Mouse (Mus musculus) neural tube, embryonic 12.5 days (tissue): Measurements from ENCODE around the gene Dclre1b. TPM values are rescaled to one million over a fixed set of nuclear protein-coding genes. Genes with fewer than 3 reads are reported as not detected.
"Not testable (repeated sequence)": the region's sequence is repeated elsewhere in the genome, so short reads cannot be mapped to it uniquely, and the experiment has no call there.

ENCODE experiments used
- ATAC-seq: fragments of 200-750 bp; cut with Nextera tagmentation; 2 replicates; pipeline ENCODE4 v1.8.0; 2017; ENCODE audit warnings: low read depth, mild to moderate bottlenecking, moderate TSS enrichment, moderate library complexity; ENCODE audit not compliant: low FRiP score
- H3K27ac ChIP-seq: fragments of 300-500 bp; sonication (generic); 2 replicates; pipeline ENCODE4 v1.5.1; 2016
- H3K27me3 ChIP-seq: fragments of 300-500 bp; sonication (generic); replicated peaks from 2 replicates; pipeline ENCODE4 v1.6.1; 2016; ENCODE audit warnings: mild to moderate bottlenecking
- H3K36me3 ChIP-seq: fragments of 300-500 bp; sonication (generic); 2 replicates; pipeline ENCODE4 v1.6.1; 2016; ENCODE audit warnings: mild to moderate bottlenecking
- H3K4me1 ChIP-seq: fragments of 300-500 bp; sonication (generic); 2 replicates; pipeline ENCODE4 v1.6.1; 2016
- H3K4me2 ChIP-seq: fragments of 300-500 bp; sonication (generic); replicated peaks from 2 replicates; pipeline ENCODE4 v1.6.1; 2016; ENCODE audit warnings: mild to moderate bottlenecking
- H3K4me3 ChIP-seq: fragments of 300-500 bp; sonication (generic); 2 replicates; pipeline ENCODE4 v1.5.1; 2016
- H3K9ac ChIP-seq: fragments of 300-500 bp; sonication (generic); 2 replicates; pipeline ENCODE4 v1.6.1; 2016; ENCODE audit warnings: mild to moderate bottlenecking
- H3K9me3 ChIP-seq: fragments of 300-500 bp; sonication (generic); 2 replicates; pipeline ENCODE4 v1.6.1; 2016; ENCODE audit warnings: mild to moderate bottlenecking
- WGBS: fragments of 180-500 bp; shearing (Covaris S2); methylation state at CpG from one replicate; pipeline ENCODE4 v1.1.7; 2016; 5-methylcytosine and 5-hydroxymethylcytosine counted together
- polyA plus RNA-seq: library from polyadenylated mRNA; unstranded; fragments of >200 nt; fragmentation: Nextera tagmentation; extraction: Ambion mirVana; gene quantifications from 2 replicates; pipeline ENCODE4 v1.2.1, GENCODE M21; 2016

The Dclre1b gene
- polyA plus RNA-seq, 1 experiment from 2014 or later, result 26.7 TPM

DNA sequence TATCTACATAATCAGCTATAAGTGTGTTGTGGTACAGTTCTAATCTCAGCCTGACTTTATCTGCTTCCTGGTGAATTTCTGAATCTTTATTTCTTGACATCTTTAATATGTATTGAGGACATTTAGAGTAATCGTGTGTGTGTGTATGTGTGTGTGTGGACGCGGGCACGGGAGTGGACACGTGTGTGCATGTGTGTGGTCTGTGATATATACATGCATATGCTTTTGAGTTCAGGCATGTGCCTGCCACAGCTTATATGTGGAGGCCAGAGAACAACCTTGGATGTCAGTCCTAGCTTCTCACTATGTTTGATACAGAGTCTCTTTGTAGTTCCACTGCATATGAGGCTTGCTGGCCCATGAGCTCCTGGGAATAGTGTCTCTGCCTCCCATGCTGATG lies 27.2 kb upstream of the Dclre1b start:
- no peak overlapping the region for H3K9ac ChIP-seq
- H3K9me3 ChIP-seq, result no peaks in the 10 kb centered on the region
- 99% methylated on average over 5 of the region's 5 CpGs for WGBS
- no peaks in the 10 kb centered on the region for H3K4me1 ChIP-seq
- no peaks in the 10 kb centered on the region for H3K36me3 ChIP-seq
- no peak overlapping the region for H3K4me2 ChIP-seq
- no peak overlapping the region for H3K4me3 ChIP-seq
- no peak overlapping the region for H3K27ac ChIP-seq
- no peak for ATAC-seq
- H3K27me3 ChIP-seq, result no peaks in the 10 kb centered on the region

DNA sequence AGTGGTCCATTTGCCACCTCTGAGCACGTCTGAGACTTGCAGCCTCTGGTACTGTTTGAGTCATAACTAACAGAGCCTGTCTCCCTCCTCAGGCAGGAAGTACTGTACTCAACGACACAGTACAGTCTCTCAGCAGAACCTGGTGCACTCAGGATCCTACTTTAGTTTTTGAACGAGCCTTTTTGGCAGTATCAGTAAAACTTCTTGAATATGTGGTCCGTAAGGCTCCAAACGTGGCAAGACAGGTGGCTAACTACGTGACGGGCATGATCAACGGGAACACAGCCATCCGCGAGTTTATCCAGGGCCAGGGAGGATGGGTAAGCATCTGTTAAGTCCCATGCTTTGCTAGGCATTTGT lies 26.7 kb upstream of the Dclre1b start:
- Histone ChIP-seq H3K36me3 (no peaks in the 10 kb centered on the region), H3K9ac (no peak overlapping the region), H3K9me3 (no peaks in the 10 kb centered on the region), H3K27ac (no peak overlapping the region), H3K4me3 (no peak overlapping the region), H3K4me1 (no peaks in the 10 kb centered on the region), H3K4me2 (no peak overlapping the region), H3K27me3 (no peaks in the 10 kb centered on the region)
- no peak for ATAC-seq
- WGBS, result 85% methylated on average over 10 of the region's 10 CpGs

DNA sequence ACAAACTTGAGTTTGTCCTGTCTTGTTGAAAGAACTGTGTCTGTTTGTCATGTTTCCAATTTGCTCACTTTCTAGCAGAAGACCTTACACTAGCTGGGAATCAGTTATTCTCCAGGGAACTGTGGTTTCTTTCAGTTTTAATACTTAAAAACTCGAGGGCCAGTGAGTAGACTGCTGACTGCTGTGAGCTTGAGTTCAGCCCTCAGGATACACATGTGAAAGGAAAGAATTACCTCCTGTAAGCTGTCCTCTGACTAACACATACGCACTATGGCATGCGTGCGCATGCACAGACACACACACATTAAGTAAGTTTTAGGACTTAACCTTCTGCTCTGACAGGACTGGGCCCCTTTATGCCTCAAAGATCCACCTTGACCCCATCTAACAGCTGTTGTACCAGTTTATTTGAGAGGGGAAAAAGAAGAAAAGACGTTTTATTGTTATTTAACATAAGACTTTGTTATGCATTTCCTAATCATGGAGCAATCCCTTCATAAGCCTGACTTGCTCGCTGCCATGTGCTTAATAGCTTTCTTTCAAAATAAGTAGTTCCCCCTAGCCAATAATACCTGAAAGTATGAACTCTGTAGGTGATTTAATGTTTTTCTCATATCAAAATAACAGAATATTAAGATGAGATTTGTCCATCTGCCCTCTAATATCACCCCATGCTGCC lies 26.2 kb upstream of the Dclre1b start:
- H3K4me3 ChIP-seq, result no peak overlapping the region
- ATAC-seq, result no peak
- no peaks in the 10 kb centered on the region for H3K4me1 ChIP-seq
- no peak overlapping the region for H3K4me2 ChIP-seq
- H3K27me3 ChIP-seq, result no peaks in the 10 kb centered on the region
- H3K9ac ChIP-seq, result no peak overlapping the region
- H3K9me3 ChIP-seq, result no peaks in the 10 kb centered on the region
- no peaks in the 10 kb centered on the region for H3K36me3 ChIP-seq
- no peak overlapping the region for H3K27ac ChIP-seq
- WGBS, result 80% methylated on average over 6 of the region's 6 CpGs

DNA sequence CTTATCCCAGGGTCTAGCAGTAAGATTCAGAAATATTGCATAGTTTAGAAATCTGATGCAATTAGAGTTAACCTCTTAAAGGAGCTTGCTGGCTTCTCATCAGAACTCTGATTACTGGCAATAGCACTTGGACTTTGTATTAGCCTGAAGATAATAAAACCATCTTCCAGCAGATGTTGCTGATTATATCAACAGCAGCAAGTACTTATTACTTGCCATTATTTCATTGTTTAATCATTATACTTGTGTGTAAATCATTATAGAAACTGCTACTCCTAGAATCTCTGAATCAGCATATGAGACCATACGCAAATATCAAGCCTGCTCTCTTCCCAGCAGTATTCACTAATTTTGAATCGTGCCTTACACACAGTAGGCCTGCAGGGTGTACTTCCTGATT lies 24.8 kb upstream of the Dclre1b start:
- no peak overlapping the region for H3K4me3 ChIP-seq
- H3K4me2 ChIP-seq, result no peak overlapping the region
- no peak for ATAC-seq
- no peaks in the 10 kb centered on the region for H3K4me1 ChIP-seq
- H3K27me3 ChIP-seq, result no peaks in the 10 kb centered on the region
- H3K36me3 ChIP-seq, result no peaks in the 10 kb centered on the region
- WGBS, result 91% methylated on average over 2 of the region's 2 CpGs
- no peaks in the 10 kb centered on the region for H3K9me3 ChIP-seq
- no peak overlapping the region for H3K9ac ChIP-seq
- no peak overlapping the region for H3K27ac ChIP-seq

DNA sequence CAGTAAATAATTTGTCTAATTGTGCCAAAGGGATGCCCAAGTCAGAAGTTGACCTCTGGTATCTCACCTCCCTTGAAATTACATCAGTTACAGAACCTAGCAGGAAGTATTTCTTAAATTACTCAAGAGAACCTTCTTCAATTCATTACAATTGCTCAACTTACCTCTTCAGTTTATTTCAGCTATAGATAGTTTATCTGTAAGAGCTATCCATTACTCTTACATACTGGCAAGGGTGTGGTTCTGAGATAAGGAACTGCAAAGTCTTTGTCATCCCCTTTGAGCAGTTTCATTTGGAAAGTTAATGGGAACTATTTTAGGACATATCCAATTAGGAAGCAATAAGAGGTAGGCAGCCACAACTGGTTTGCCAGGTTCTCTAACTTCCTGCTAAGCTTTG lies 23.2 kb upstream of the Dclre1b start, which contains the start of gene Bcl2l15:
Gene Bcl2l15 (plus strand): TSS at position 176 of the 400 bp plus-strand sequence.
- Histone ChIP-seq H3K9me3 (no peaks in the 10 kb centered on the region), H3K36me3 (no peaks in the 10 kb centered on the region), H3K27ac (no peak within 1 kb of the TSS), H3K27me3 (no peaks in the 10 kb centered on the region), H3K4me1 (no peaks in the 10 kb centered on the region), H3K4me2 (no peak within 1 kb of the TSS), H3K9ac (no peak within 1 kb of the TSS), H3K4me3 (no peak within 1 kb of the TSS)
- no peak for ATAC-seq

DNA sequence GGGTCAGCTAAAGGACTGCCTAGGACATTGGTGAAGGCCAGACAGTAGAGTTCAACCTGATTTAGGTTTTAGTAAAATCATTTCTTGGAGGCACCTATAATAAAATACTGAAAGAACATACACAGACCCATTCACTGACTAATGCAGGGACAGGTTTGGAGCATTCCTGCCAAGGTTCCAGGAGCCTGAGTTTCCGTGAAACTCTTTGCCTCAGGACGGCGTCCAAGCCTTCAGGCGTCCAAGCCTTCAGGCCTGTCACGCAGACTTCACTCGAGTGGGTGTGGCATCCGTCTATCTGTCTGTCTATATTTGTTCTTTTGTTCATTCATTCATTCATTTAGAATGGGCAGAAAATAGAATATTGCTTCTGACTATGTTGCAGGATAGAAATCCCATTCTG lies 21.9 kb upstream of the Dclre1b start:
- Histone ChIP-seq H3K9ac (no peak overlapping the region), H3K4me2 (no peak overlapping the region), H3K4me1 (no peaks in the 10 kb centered on the region), H3K36me3 (no peaks in the 10 kb centered on the region), H3K27ac (no peak overlapping the region), H3K4me3 (no peak overlapping the region), H3K9me3 (no peaks in the 10 kb centered on the region), H3K27me3 (no peaks in the 10 kb centered on the region)
- no peak for ATAC-seq
- WGBS, result 88% methylated on average over 7 of the region's 7 CpGs

DNA sequence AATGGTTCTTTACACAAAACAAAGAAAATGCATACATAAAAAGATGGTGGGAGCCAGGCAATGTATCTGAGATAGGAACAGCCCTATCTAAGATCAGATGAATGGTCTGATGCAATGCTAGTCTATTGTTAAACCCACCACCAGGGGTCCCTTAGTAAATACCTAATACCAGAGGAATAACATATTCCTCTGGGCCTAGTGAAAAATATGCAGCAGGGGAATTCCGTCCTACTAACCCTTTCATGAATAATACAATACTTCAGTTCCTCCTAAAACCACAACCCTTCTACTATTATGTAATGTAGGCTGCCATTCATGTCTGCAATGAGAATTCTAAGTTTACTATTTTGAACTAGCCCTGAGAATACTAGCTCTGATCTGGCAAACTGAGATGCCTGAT lies 21.4 kb upstream of the Dclre1b start:
- not testable (repeated sequence) for H3K4me1 ChIP-seq, H3K27me3 ChIP-seq, H3K27ac ChIP-seq, H3K9me3 ChIP-seq, ATAC-seq, H3K9ac ChIP-seq, H3K4me3 ChIP-seq, H3K36me3 ChIP-seq, H3K4me2 ChIP-seq
- 68% methylated on average over 1 of the region's 1 CpGs for WGBS

DNA sequence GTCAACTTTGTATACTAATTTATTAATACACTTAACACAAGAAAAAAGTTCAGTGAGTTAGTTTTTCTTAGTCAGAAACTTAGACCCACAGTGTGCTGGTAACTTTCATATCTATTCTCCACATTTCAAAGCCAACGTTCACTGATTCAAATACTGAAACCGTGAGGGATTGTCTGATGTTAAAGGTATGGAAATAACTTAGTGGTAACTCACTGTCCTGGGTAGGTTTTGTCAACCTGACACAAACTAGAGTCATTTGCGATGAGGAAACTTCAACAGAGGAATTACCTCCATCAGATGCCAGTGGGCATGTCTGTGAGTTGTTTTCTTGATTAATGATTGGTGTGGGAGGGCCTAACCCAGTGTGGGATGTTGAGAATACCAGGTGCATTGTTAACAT lies 19.8 kb upstream of the Dclre1b start:
- no peak overlapping the region for H3K9ac ChIP-seq
- no peak overlapping the region for H3K4me3 ChIP-seq
- no peaks in the 10 kb centered on the region for H3K27me3 ChIP-seq
- H3K27ac ChIP-seq, result no peak overlapping the region
- H3K9me3 ChIP-seq, result no peaks in the 10 kb centered on the region
- 87% methylated on average over 3 of the region's 3 CpGs for WGBS
- no peaks in the 10 kb centered on the region for H3K4me1 ChIP-seq
- H3K36me3 ChIP-seq, result no peaks in the 10 kb centered on the region
- no peak overlapping the region for H3K4me2 ChIP-seq
- ATAC-seq, result no peak

DNA sequence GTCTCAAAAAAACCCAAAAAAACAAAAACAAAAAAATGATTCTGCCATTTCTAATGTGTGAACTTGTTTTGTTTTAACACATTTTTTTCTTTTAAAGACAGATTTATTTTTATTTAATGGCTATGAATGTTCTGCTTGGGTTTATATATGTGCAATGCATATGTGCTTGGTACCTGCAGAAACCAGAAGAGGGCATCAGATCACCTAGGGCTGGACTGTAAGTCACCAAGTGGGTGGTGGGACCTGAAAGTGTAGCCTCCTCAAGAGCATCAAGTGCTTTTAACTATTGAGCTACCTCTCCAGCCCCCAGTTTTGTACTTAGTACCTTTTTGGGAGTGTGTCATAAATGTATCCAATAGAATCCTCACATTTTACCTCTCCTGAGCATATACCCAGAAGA lies 18.3 kb upstream of the Dclre1b start:
- no peak for ATAC-seq
- Histone ChIP-seq H3K9me3 (no peaks in the 10 kb centered on the region), H3K9ac (no peak overlapping the region), H3K4me2 (no peak overlapping the region), H3K36me3 (no peaks in the 10 kb centered on the region; the same call in 1 of the 2 replicates), H3K4me1 (no peaks in the 10 kb centered on the region), H3K27me3 (no peaks in the 10 kb centered on the region), H3K27ac (no peak overlapping the region), H3K4me3 (no peak overlapping the region)

DNA sequence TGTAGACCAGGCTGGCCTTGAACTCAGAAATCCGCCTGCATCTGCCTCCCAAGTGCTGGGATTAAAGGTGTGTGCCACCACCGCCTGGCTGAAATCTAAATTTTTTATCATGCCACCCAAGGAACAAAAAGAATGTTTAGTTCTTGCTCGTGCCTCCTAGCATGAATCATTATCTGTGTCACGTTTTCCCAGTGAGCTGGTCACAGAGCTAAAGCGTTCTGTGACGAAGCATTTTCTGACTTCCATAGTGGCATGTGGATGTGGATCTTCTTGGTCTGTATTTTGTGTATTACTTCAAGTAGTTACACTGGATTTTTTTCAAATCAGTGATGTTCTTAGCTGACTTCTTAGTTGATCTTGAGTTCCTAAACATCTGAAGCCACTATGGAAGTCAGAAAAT lies 1.7 kb upstream of the Dclre1b start:
- no peak for ATAC-seq
- WGBS, result 87% methylated on average over 6 of the region's 6 CpGs
- no peaks in the 10 kb centered on the region for H3K27me3 ChIP-seq
- no peak overlapping the region for H3K9ac ChIP-seq
- H3K36me3 ChIP-seq, result peaks cover 20% of the 10 kb centered on the region
- no peaks in the 10 kb centered on the region for H3K9me3 ChIP-seq
- no peak overlapping the region for H3K27ac ChIP-seq
- H3K4me3 ChIP-seq, result no peak overlapping the region
- H3K4me1 ChIP-seq, result peaks cover 13% of the 10 kb centered on the region
- no peak overlapping the region for H3K4me2 ChIP-seq

DNA sequence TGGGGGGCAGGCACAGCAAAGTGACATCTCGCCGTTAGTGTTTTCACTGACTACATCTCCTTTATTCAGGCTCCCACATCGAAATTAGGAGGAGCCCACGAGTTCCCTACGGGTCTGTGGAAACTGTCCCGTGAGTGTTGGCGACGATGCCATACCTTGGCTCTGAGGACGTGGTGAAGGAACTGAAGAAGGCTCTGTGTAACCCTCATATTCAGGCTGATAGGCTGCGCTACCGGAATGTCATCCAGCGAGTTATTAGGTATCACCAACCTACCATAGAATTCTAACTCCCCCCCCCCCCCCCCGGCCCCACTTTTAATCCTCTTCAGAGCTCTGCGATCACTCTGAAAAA lies 531 bp upstream of the Dclre1b start:
- ATAC-seq, result peak; percentile 74
- Histone ChIP-seq H3K4me1 (peaks cover 13% of the 10 kb centered on the region), H3K27ac (peak overlapping the region; percentile 82; the same call in 1 of the 2 replicates), H3K4me2 (peak overlapping the region; percentile 83), H3K9me3 (no peaks in the 10 kb centered on the region), H3K4me3 (peak overlapping the region; percentile 75), H3K9ac (peak overlapping the region; percentile 74), H3K36me3 (peaks cover 16% of the 10 kb centered on the region; the same call in 1 of the 2 replicates), H3K27me3 (no peaks in the 10 kb centered on the region)
- WGBS, result 5% methylated on average over 14 of the region's 14 CpGs

DNA sequence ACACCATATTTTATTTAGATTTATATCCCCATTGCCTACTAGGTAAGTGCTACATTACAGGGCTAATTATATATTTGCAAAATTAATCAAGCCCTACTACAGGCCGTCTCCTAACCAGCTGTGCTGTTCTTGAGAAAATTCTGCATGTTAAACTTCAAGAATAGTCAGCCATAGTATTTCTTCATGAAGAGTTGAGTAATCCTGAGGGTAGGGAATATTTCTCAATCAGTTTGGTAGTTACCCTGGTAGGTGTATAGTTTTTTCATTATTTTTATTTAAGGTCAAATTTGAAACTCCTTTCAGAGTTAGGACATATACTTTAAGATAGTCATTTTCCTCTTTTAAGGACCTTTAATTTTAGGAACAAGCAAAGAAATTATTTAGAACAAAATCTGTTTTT lies 3.6 kb downstream of the Dclre1b start:
- Histone ChIP-seq H3K36me3 (peaks cover 37% of the 10 kb centered on the region), H3K4me2 (no peak overlapping the region), H3K27ac (no peak overlapping the region), H3K4me1 (peaks cover 13% of the 10 kb centered on the region), H3K9ac (no peak overlapping the region), H3K9me3 (no peaks in the 10 kb centered on the region), H3K4me3 (no peak overlapping the region), H3K27me3 (no peaks in the 10 kb centered on the region)
- ATAC-seq, result no peak
- WGBS, result 95% methylated on average over 1 of the region's 1 CpGs

DNA sequence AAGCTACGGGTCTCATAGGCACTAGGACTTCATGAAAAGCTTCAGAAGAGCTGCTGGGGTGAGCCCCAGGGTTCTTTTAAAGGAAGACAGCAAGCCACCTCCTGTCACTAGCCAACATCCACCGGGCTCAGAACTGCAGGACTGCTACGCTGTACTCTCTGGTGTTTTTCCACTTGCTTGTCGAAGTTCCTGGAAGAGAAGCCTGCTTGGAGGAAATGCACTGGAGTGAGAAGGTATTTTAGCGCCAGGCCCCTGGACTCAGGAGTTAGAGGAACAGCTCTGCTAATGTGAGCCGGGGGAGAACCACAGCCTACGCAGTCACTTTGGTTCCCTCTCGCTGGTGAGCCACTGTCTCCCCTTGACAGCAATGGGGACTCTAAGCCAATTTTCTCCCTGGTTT lies 6.4 kb downstream of the Dclre1b start:
- 91% methylated on average over 8 of the region's 8 CpGs for WGBS
- H3K27ac ChIP-seq, result no peak overlapping the region
- no peaks in the 10 kb centered on the region for H3K27me3 ChIP-seq
- peaks cover 37% of the 10 kb centered on the region for H3K36me3 ChIP-seq
- peaks cover under 1% of the 10 kb centered on the region; the same call in 1 of the 2 replicates for H3K4me1 ChIP-seq
- no peak overlapping the region for H3K4me2 ChIP-seq
- no peak for ATAC-seq
- no peak overlapping the region for H3K4me3 ChIP-seq
- H3K9ac ChIP-seq, result no peak overlapping the region
- H3K9me3 ChIP-seq, result no peaks in the 10 kb centered on the region
